ENCODE assay signal across 8 mouse cellular contexts in the genomic region with DNA sequence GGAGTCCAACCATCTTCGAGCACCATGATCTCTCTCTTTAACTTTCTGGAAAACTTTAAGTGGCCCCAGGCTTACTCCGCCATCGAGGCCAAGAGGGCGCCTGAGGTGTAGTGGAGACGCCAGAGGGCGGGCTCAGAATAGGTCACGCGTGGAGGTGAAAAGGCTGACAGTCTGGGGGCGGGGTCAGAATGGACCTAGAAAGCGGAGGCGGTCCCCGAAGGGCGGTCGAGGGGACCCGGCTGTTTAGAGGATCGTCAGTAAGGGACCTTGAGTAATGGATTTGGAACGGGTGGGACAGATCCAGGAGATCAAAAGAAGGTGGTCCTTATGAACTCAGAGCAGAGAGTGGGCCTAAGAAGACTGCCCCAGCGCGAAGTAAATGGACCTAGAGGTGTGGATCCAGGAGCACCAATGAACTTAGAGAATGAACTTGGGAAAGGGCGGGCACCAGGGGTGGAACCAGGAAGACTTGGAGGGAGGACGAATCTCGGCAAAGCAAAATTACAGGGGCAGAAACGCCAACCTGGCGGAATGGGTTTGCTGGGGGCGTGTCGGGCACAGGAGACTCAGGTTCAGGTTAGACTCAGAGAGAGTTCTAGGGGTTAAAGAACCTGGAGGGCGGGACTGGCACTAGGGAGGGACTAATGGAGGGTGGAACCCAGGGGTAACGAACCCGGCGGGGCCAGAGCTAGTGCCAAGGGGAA. TPM values are rescaled to one million over a fixed set of nuclear protein-coding genes. Genes with fewer than 3 reads are reported as not detected.
DNase-seq lines count a peak whose midpoint lies in the region; ATAC-seq lines count a peak whose summit lies in the region.

No protein-coding gene starts in this region.

- H3K4me2 ChIP-seq in heart, embryonic 12.5 days = peak overlapping the region; percentile 100
- H3K4me2 ChIP-seq in kidney, embryonic 15.5 days = peak overlapping the region; percentile 98

- peak; percentile 46; the same call in 1 of the 2 replicates for ATAC-seq in heart, embryonic 12.5 days (ENCODE audit: insufficient number of reproducible peaks, low FRiP score)
- ATAC-seq in kidney, embryonic 15.5 days (replicated peaks; ENCODE audit: low FRiP score) = peak; percentile 92
- ATAC-seq in megakaryocyte, adult 5-6 weeks (ENCODE audit: poor library complexity, severe bottlenecking) = no peak

- peak; percentile 65 to 74 for DNase-seq in urinary bladder, adult 18-20 months (ENCODE audit: low spot score in 2 of 2)
- DNase-seq in urinary bladder, postnatal 10 days (ENCODE audit: low spot score) = no peak
- peak; percentile 65 for DNase-seq in lung, postnatal 14 days
- peak; percentile 82 for DNase-seq in testis, postnatal 10 days (ENCODE audit: low spot score)
- DNase-seq in layer of hippocampus, postnatal 36 days = no peak

- H3K4me1 ChIP-seq in heart, embryonic 12.5 days (replicated peaks) = peaks cover 9% of the 10 kb centered on the region
- H3K4me1 ChIP-seq in kidney, embryonic 15.5 days = peaks cover 35% of the 10 kb centered on the region

- peaks cover 4% of the 10 kb centered on the region; the same call in 1 of the 2 replicates for H3K9me3 ChIP-seq in heart, embryonic 12.5 days (replicated peaks)
- H3K9me3 ChIP-seq in kidney, embryonic 15.5 days (replicated peaks) = no peaks in the 10 kb centered on the region

- peak overlapping the region; percentile 68 for H3K4me3 ChIP-seq in heart, embryonic 12.5 days
- H3K4me3 ChIP-seq in kidney, embryonic 15.5 days (replicated peaks) = peak overlapping the region; percentile 67

- no peaks in the 10 kb centered on the region for H3K36me3 ChIP-seq in heart, embryonic 12.5 days
- no peaks in the 10 kb centered on the region for H3K36me3 ChIP-seq in kidney, embryonic 15.5 days

- WGBS in heart, embryonic 12.5 days = 4% methylated on average over 30 of the region's 30 CpGs
- 4% methylated on average over 30 of the region's 30 CpGs for WGBS in kidney, embryonic 15.5 days

- H3K9ac ChIP-seq in heart, embryonic 12.5 days = peak overlapping the region; percentile 71
- H3K9ac ChIP-seq in kidney, embryonic 15.5 days = peak overlapping the region; percentile 59; the same call in 1 of the 2 replicates

- peaks cover 81% of the 10 kb centered on the region for H3K27me3 ChIP-seq in heart, embryonic 12.5 days (replicated peaks)
- peaks cover 57% of the 10 kb centered on the region for H3K27me3 ChIP-seq in kidney, embryonic 15.5 days

- no peak overlapping the region for H3K27ac ChIP-seq in heart, embryonic 12.5 days (ENCODE audit: poor library complexity, severe bottlenecking)
- H3K27ac ChIP-seq in kidney, embryonic 15.5 days = peak overlapping the region; percentile 77

RNA-seq across cellular contexts. Expression of a gene that starts 0.4 kb away (rescaled TPM):
- polyA plus RNA-seq in heart, embryonic 12.5 days (2016; fragmentation: Nextera tagmentation; extraction: Ambion mirVana) = 0.09 and 0.13 TPM in 2 replicates
- polyA plus RNA-seq in kidney, embryonic 15.5 days (2015; fragmentation: Nextera tagmentation; extraction: Ambion mirVana) = 4.2 and 4.6 TPM in 2 replicates
- not detected in 2 replicates for total RNA-seq in megakaryocyte, adult 5-6 weeks (2015)
- total RNA-seq in megakaryocyte, adult 5-6 weeks (2017) = not detected in 2 replicates
- total RNA-seq in layer of hippocampus, postnatal 36 days (2021) = 1 to 10 TPM in 1 of 2 experiments, under 1 TPM in 1; 0.91 to 1.3 TPM

RNA-seq across cellular contexts. Expression of a gene that starts 11.7 kb away (rescaled TPM):
- polyA plus RNA-seq in heart, embryonic 12.5 days (2016; fragmentation: Nextera tagmentation; extraction: Ambion mirVana) = 0.08 and 0.10 TPM in 2 replicates
- polyA plus RNA-seq in kidney, embryonic 15.5 days (2015; fragmentation: Nextera tagmentation; extraction: Ambion mirVana) = 0.24 and 0.48 TPM in 2 replicates
- not detected in 2 replicates for total RNA-seq in megakaryocyte, adult 5-6 weeks (2015)
- total RNA-seq in megakaryocyte, adult 5-6 weeks (2017) = not detected in 2 replicates
- total RNA-seq in layer of hippocampus, postnatal 36 days (2021) = 10 to 100 TPM; 60.1 to 64.6 TPM

Comparison
In these comparisons a context has a peak if more than half of its experiments do, and no peak if none do; other contexts are left out.
1. DNase-seq: peak in urinary bladder, adult 18-20 months (2 of 2), lung, postnatal 14 days (single experiment) and testis, postnatal 10 days (single experiment); none in urinary bladder, postnatal 10 days (single experiment) and layer of hippocampus, postnatal 36 days (0 of 2).
2. RNA of a gene that starts 11.7 kb away (total RNA-seq): 60.1 to 64.6 TPM in layer of hippocampus, postnatal 36 days; not detected in megakaryocyte, adult 5-6 weeks; every median in the first group is over 10 times any median in the second.